Mouse (Mus musculus) thymus, adult 2 months (tissue): ENCODE measurements around the gene Smarcd2. TPM values are rescaled to one million over a fixed set of nuclear protein-coding genes. Genes with fewer than 3 reads are reported as not detected.

Experiments
- DNase-seq: peaks from one replicate; pipeline ENCODE4 v3.0.0; 2021
- H3K27ac ChIP-seq: fragments of 200-500 bp; 2 replicates; pipeline ENCODE4 v1.5.1; 2012; ENCODE audit warnings: low read length, control low read depth; ENCODE audit not compliant: control insufficient read depth, insufficient read depth
- H3K27me3 ChIP-seq: fragments of 200-500 bp; 2 replicates; pipeline ENCODE4 v1.6.1; 2012; ENCODE audit warnings: mild to moderate bottlenecking, low read length, moderate library complexity, mixed read lengths; ENCODE audit not compliant: control insufficient read depth, insufficient read depth
- H3K36me3 ChIP-seq: fragments of 200-500 bp; 2 replicates; pipeline ENCODE4 v1.6.1; 2012; ENCODE audit warnings: mild to moderate bottlenecking, low read length, moderate library complexity; ENCODE audit not compliant: control insufficient read depth, insufficient read depth
- H3K4me1 ChIP-seq: fragments of 200-500 bp; replicated peaks from 2 replicates; pipeline ENCODE4 v1.6.1; 2012; ENCODE audit warnings: low read length; ENCODE audit not compliant: control insufficient read depth, insufficient read depth
- H3K4me3 ChIP-seq: fragments of 200-500 bp; 2 replicates; pipeline ENCODE4 v1.5.1; 2012; ENCODE audit warnings: mild to moderate bottlenecking, low read length, control low read depth, moderate library complexity; ENCODE audit not compliant: control insufficient read depth, insufficient read depth
- CTCF ChIP-seq: fragments of 200-500 bp; IDR thresholded peaks from 2 replicates; pipeline ENCODE4 v1.5.1; 2012; ENCODE audit warnings: mild to moderate bottlenecking, control low read depth, low read length, moderate library complexity, borderline replicate concordance; ENCODE audit not compliant: control insufficient read depth, poor library complexity, insufficient read depth; ENCODE audit errors: extremely low read depth
- POLR2A ChIP-seq: fragments of 200-500 bp; IDR thresholded peaks from 2 replicates; pipeline ENCODE4 v1.6.1; 2012; ENCODE audit warnings: mild to moderate bottlenecking, low read length, control low read depth, moderate library complexity; ENCODE audit not compliant: control insufficient read depth, poor library complexity, insufficient read depth; ENCODE audit errors: extremely low read depth
- WGBS: fragments of 180-500 bp; shearing (Covaris S2); methylation state at CpG from one replicate; pipeline ENCODE4 v1.1.7; 2018; 5-methylcytosine and 5-hydroxymethylcytosine counted together
- polyA plus RNA-seq: library from polyadenylated mRNA; depleted of rRNA; stranded (reverse); fragments of >200 nt; gene quantifications from 2 replicates; pipeline ENCODE4 v1.2.3, GENCODE M21; 2012; rRNA removed

Gene Smarcd2
- 552 and 570 TPM in 2 replicates for polyA plus RNA-seq

DNA sequence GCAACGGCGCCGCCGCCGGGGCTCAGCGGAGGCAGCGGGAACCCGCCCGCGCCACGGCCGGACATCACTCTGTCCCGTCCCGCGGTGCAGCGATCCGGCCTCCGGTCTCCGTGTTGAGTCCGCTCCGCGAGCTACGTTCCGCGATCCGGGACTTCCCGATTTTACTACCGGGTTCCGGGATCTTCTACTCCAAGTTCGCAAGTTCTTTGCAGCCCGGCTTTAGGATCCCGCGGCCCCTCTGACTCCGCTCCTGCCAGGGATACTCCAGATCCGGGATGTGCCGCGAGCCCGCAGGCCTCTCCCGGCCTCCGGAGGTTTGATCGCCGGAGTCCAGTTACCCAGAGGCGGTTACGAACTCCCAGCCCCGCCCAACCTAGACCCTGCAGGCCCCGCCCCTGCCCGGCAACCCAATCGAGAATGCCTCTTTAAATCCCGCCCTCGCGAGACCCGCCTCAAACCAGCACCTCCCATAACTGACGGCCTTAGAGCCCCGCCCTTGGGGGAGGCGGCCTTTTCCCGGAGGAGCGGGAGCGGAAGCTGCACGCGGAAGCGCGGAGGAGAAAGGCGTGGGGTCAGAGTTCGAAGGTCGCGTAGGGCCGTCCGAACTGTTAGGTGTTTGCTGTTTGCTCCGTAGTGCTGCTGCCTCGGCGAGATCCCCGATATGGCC is at the start of gene Smarcd2:
Gene Smarcd2, minus strand, starts transcription at position 329 of the 667 bp plus-strand sequence.
- peaks cover 37% of the 10 kb centered on the region for H3K4me1 ChIP-seq

DNA sequence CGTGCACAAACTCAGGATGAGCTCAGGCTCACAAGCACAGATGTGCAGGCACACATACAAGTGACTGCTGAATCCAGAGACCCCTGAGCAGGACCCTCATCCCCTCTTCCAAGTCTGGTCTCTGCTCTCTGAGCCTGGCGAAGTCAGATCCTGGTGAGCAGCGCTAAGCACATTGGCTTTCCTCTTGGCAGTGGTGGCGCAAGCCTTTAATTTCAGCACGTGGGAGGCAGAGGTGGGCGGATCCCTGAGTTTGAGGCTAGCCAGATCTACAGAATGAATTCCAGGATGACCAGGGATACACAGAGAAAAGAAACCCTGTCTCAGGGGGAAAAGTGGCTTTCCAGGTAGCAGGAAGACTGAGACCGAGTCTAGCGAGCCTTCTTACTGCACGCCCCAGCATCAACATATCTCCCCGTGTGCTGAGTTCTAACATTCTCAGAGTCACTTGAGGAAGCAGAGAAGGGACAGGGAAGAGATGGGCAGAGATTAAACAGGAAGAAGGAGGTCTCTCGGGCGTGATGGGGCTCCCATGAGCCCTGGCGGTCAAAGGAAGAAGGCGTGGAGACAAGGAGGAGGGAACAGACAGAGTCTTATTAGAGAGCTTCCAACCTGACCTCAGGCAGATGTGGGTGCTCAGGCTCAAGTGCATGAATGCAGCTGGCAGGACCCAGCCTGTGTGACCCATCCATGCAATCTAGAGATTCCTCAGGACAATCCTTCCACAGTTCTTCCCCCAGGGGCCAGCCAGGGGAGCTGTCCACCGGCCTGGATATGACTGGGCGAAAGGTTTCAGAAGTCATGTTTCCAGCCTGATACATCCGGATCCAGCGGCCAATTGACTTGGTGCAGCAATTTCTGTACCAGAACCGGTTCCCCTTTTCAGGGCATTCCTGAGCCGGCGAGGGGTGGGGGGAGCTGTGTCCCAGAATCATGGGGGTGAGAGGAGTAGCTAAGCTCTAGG is 45.9 kb upstream of the Smarcd2 start:
- TF ChIP-seq POLR2A (no peak), CTCF (0 out of 2 replicates have a peak, but pooled peaks have one; percentile 26)
- Histone ChIP-seq H3K27ac (peak overlapping the region; percentile 95), H3K4me1 (peaks cover 47% of the 10 kb centered on the region), H3K36me3 (no peaks in the 10 kb centered on the region), H3K27me3 (no peaks in the 10 kb centered on the region), H3K4me3 (no peak overlapping the region)
- 60% methylated on average over 21 of the region's 21 CpGs for WGBS
- DNase-seq: no peak

More for the DNA sequence above, at the start of gene Smarcd2:
- peak; percentile 99 for DNase-seq
- Histone ChIP-seq H3K27me3 (no peaks in the 10 kb centered on the region), H3K4me3 (peak within 1 kb of the TSS; percentile 97), H3K36me3 (peaks cover 2% of the 10 kb centered on the region; the same call in 1 of the 2 replicates), H3K27ac (peak within 1 kb of the TSS; percentile 60)
- WGBS: under 1% methylated on average over 72 of the region's 72 CpGs
- TF ChIP-seq CTCF: peak; percentile 58; the same call in 1 of the 2 replicates
- TF ChIP-seq POLR2A: peak; percentile 75

DNA sequence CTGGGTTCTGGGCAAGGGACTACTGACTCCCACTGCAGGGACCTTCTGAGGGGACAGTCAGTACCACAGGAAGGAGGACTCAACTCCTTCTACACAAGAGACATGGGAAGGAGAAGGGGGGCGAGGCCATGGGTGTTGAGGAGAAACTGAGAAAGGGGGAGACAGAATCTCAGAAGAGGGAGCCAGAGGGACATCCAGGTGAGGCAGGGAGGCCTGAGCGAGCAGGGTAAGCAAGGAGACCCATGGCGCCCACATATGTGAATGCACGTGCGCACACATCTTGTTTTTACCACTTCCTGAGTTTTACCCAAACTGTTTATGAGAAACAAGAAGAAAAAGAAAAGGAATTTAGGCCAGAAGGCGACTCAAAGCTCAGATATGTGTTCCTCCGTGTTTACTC is 45.0 kb upstream of the Smarcd2 start:
- peak overlapping the region; percentile 95 for H3K27ac ChIP-seq
- no peak for TF ChIP-seq CTCF
- no peak; the same call in 1 of the 2 replicates for TF ChIP-seq POLR2A
- no peaks in the 10 kb centered on the region for H3K27me3 ChIP-seq
- no peaks in the 10 kb centered on the region for H3K36me3 ChIP-seq
- no peak overlapping the region for H3K4me3 ChIP-seq
- peaks cover 54% of the 10 kb centered on the region for H3K4me1 ChIP-seq
- peak; percentile 57 for DNase-seq
- 13% methylated on average over 7 of the region's 7 CpGs for WGBS

DNA sequence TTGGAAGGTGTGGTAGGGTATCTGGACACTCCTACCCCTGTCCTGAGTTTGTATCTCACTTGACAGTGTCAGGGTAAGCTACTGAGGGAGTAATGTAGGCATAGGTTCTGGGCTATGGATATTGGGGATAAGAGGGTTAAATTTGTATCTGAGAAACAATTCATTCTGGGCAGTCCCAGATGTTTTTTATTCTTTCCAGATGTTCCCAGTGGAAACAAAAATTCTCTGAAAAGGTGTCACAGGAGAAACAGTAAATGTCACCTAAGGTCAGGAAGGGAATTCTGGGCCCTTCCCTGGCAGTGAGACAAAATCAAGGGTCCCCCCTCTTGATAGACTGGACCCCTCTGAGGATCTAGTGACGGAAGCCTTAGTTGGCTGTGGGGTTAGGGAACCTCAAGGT is 43.6 kb upstream of the Smarcd2 start:
- H3K27me3 ChIP-seq: no peaks in the 10 kb centered on the region
- no peaks in the 10 kb centered on the region for H3K36me3 ChIP-seq
- H3K4me3 ChIP-seq: no peak overlapping the region
- no peak for DNase-seq
- no peak overlapping the region for H3K27ac ChIP-seq
- 93% methylated on average over 1 of the region's 1 CpGs for WGBS
- peaks cover 56% of the 10 kb centered on the region for H3K4me1 ChIP-seq
- no peak for TF ChIP-seq POLR2A
- TF ChIP-seq CTCF: no peak

DNA sequence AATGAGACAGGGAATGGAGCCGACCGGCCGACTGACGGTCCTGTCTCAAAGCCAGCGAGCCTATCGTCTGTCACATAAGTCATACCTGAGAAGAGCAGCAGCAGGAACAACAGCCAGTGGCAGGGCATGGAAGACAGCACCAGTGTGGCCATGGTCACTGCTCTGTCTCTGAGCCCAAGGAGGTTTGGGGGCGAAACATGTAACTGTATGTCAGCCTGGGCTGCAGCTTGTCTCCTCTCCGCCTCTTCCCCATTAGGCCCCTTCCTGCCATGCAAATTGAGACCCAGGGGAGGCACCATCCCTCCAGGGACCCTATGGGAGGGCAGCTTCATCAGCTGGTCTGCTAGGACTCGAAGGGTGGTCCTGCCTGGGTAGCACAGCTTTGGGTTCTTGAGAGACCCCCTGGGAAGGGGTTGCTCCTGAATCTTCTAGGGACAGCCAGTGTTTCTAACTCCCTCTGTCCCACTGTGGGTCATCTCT is 41.6 kb upstream of the Smarcd2 start, which contains the start of gene Cd79b:
Gene Cd79b, minus strand, starts transcription at position 430 of the 480 bp plus-strand sequence.
- Histone ChIP-seq H3K27ac (peak within 1 kb of the TSS; percentile 27; the same call in 1 of the 2 replicates), H3K27me3 (no peaks in the 10 kb centered on the region), H3K4me3 (peak within 1 kb of the TSS; percentile 62), H3K36me3 (no peaks in the 10 kb centered on the region), H3K4me1 (peaks cover 49% of the 10 kb centered on the region)
- TF ChIP-seq POLR2A (no peak), CTCF (no peak)
- no peak for DNase-seq
- 18% methylated on average over 9 of the region's 9 CpGs for WGBS

DNA sequence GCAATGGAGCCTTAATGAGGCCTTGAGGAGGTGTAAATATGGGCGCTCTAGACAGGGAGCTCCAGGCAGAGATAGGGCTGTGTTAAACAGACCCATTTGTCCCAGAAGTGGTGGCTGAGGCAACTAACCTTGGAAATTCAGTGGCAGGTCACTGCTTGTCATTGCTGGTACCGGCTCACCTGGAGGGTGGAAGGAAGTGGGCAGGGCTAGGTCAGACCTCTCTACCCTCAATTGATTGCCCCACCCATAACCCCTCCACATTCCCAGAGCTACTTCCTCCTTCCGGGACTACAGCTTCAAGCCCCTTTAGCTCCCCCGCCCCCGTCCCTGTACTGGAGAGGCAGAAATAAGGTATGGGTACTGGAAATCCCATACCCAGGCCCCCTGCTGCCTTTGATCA is 40.8 kb upstream of the Smarcd2 start:
- no peak for DNase-seq
- 30% methylated on average over 5 of the region's 5 CpGs for WGBS
- Histone ChIP-seq H3K4me3 (peak overlapping the region; percentile 62), H3K4me1 (peaks cover 41% of the 10 kb centered on the region), H3K27me3 (no peaks in the 10 kb centered on the region), H3K36me3 (no peaks in the 10 kb centered on the region), H3K27ac (no peak overlapping the region; the same call in 1 of the 2 replicates)
- TF ChIP-seq CTCF: no peak
